Mouse (Mus musculus) erythroblast, embryonic 14.5 days (primary cell): Measurements from ENCODE around the gene Nipbl.

Source experiments
- GATA1 ChIP-seq: IDR thresholded peaks from 2 replicates; pipeline ENCODE4 v1.6.1; 2012; ENCODE audit warnings: low read length, inconsistent platforms, mixed read lengths
- TAL1 ChIP-seq: IDR thresholded peaks from 3 replicates; pipeline ENCODE4 v1.6.1; 2012; ENCODE audit warnings: low read length, inconsistent platforms, mixed read lengths

DNA sequence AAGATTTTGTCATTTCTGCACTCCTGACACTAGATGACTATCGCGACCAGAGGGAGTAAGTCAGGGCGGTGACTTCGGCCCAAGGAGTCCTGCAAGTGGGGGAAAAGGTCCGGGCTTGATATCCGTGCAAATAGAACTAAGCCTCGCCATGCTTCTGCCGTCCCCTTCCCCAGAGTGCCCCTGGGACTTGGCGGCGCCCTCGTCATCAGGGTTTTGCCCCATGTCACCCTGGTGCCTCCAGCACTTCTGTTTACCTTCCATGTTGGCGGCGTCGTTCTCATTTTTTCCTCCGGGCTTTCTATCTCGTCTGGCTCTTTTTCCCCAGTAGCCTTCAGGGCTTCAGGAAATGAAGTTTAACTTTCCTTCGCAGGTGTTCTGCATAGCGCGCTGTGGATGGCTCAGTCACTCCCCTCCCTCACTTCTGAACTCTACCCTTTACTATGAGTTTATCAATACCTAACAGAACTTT, 1.7 kb upstream of the Nipbl start:
- TF ChIP-seq GATA1 = no peak
- no peak for TF ChIP-seq TAL1
